Mouse (Mus musculus): ENCODE data around the gene Ajm1. TPM values are rescaled to one million over a fixed set of nuclear protein-coding genes. Genes with fewer than 3 reads are reported as not detected.
A peak's percentile ranks its signal among the peaks of the same experiment; 100 is the strongest.
"Not testable (repeated sequence)": the region's sequence is repeated elsewhere in the genome, so short reads cannot be mapped to it uniquely, and the experiment has no call there.

Gene Ajm1
- polyA plus RNA-seq, 1 experiment from 2014 or later = 0.08 TPM

DNA sequence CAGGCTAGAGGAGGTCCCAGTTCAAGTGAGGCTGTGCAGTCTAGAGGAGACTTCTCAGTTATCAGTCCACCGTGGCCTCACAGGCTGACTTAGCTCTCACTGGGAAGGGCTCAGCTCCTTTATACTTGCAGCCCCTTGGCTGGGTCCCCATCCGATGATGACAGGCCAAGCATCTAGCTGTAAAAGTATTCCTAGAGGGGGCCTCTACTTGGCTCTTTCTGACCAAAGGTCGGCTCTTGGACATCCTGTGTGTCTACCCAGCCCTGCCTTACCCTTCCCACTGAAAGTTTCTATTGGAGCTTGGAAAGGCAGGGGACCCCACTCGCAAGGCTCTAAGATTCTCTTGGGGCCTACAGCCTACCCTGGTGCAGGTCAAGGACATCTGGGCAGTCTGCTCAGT lies 10.3 kb downstream of the Ajm1 start:
- DNase-seq (ENCODE audit: low spot score) = no peak
- H3K4me1 ChIP-seq = peaks cover 31% of the 10 kb centered on the region
- H3K36me3 ChIP-seq = peaks cover 70% of the 10 kb centered on the region
- no peak overlapping the region for H3K4me3 ChIP-seq
- H3K27me3 ChIP-seq (ENCODE audit: low read depth, poor library complexity, severe bottlenecking) = peaks cover 9% of the 10 kb centered on the region
- no peak overlapping the region for H3K27ac ChIP-seq
- H3K9me3 ChIP-seq (replicated peaks) = no peaks in the 10 kb centered on the region
- WGBS = 91% methylated on average over 4 of the region's 4 CpGs

- WGBS = 89% methylated on average over 3 of the region's 3 CpGs
- Histone ChIP-seq H3K4me3 (no peak overlapping the region), H3K27ac (no peak overlapping the region), H3K4me1 (peaks cover 19% of the 10 kb centered on the region), H3K9me3 (replicated peaks) (no peaks in the 10 kb centered on the region), H3K27me3 (ENCODE audit: low read depth, poor library complexity, severe bottlenecking) (no peaks in the 10 kb centered on the region), H3K36me3 (peaks cover 89% of the 10 kb centered on the region)
- no peak for DNase-seq (ENCODE audit: low spot score)
Observed at GRCm38 (mm10) chr2:25569323-25569722, 12.2 kb downstream of the Ajm1 start.

GRCm38 (mm10) chr2:25568473-25569019 lies 13.0 kb downstream of the Ajm1 start:
- no peak overlapping the region for H3K27ac ChIP-seq
- H3K4me3 ChIP-seq = no peak overlapping the region
- no peak for DNase-seq (ENCODE audit: low spot score)
- 93% methylated on average over 6 of the region's 6 CpGs for WGBS
- H3K4me1 ChIP-seq = peaks cover 12% of the 10 kb centered on the region
- no peaks in the 10 kb centered on the region for H3K9me3 ChIP-seq (replicated peaks)
- peaks cover 97% of the 10 kb centered on the region for H3K36me3 ChIP-seq
- no peaks in the 10 kb centered on the region for H3K27me3 ChIP-seq (ENCODE audit: low read depth, poor library complexity, severe bottlenecking)

- WGBS = 88% methylated on average over 6 of the region's 6 CpGs
- Histone ChIP-seq H3K27me3 (ENCODE audit: low read depth, poor library complexity, severe bottlenecking) (no peaks in the 10 kb centered on the region), H3K4me1 (peaks cover 5% of the 10 kb centered on the region; the same call in 1 of the 2 replicates), H3K9me3 (replicated peaks) (no peaks in the 10 kb centered on the region), H3K4me3 (no peak overlapping the region), H3K27ac (no peak overlapping the region), H3K36me3 (peaks cover 100% of the 10 kb centered on the region)
- no peak for DNase-seq (ENCODE audit: low spot score)
Observed at GRCm38 (mm10) chr2:25566558-25566957, 15.0 kb downstream of the Ajm1 start.

GRCm38 (mm10) chr2:25565741-25566140 lies 15.8 kb downstream of the Ajm1 start:
- no peaks in the 10 kb centered on the region for H3K9me3 ChIP-seq (replicated peaks)
- 93% methylated on average over 8 of the region's 8 CpGs for WGBS
- no peaks in the 10 kb centered on the region for H3K27me3 ChIP-seq (ENCODE audit: low read depth, poor library complexity, severe bottlenecking)
- no peak overlapping the region for H3K4me3 ChIP-seq
- DNase-seq (ENCODE audit: low spot score) = no peak
- H3K4me1 ChIP-seq = no peaks in the 10 kb centered on the region; the same call in 1 of the 2 replicates
- peaks cover 100% of the 10 kb centered on the region for H3K36me3 ChIP-seq
- no peak overlapping the region for H3K27ac ChIP-seq

DNA sequence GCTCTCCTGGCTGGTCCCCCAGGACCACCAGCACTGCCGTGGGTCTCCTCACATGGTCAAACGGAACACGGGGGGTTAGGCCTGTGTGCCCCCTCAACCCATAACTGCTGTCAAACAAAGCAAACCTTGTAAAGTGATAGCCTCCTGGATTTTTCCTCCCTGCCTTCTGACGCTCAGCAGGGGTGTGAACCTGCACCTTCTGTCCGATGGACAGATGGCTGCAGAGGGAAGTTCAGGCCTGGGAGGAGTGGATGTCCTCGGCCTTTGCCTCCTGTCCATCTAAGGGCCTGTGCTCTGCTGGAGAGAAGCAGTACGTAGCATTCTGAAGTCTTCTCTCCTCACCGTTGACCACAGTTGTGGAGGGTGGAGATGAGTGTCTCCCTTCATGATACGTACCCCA lies 19.6 kb downstream of the Ajm1 start:
- peaks cover 17% of the 10 kb centered on the region for H3K4me1 ChIP-seq
- no peaks in the 10 kb centered on the region for H3K27me3 ChIP-seq (ENCODE audit: low read depth, poor library complexity, severe bottlenecking)
- H3K9me3 ChIP-seq (replicated peaks) = no peaks in the 10 kb centered on the region
- DNase-seq (ENCODE audit: low spot score) = no peak
- peaks cover 77% of the 10 kb centered on the region for H3K36me3 ChIP-seq
- no peak overlapping the region for H3K27ac ChIP-seq
- no peak overlapping the region for H3K4me3 ChIP-seq
- WGBS = 78% methylated on average over 9 of the region's 9 CpGs

DNA sequence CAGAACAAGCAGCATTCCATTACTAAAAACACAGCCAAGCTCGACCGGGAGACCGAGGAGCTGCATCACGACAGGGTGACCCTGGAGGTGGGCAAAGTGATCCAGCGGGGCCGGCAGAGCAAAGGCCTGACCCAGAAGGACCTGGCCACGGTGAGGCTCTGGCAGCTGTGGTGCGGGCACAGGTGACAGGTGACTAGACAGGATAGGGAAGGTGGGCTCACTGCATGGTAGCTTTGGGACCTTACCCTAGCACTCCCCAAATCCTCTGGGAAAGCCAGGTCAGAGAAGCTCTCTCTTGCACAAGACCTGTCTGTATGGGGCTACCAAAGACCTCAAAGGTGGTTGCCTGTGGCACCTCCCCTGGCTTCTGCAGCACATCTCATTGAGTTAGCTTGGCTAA lies 21.0 kb downstream of the Ajm1 start:
- no peak for DNase-seq (ENCODE audit: low spot score)
- Histone ChIP-seq H3K4me1 (peaks cover 19% of the 10 kb centered on the region), H3K9me3 (replicated peaks) (no peaks in the 10 kb centered on the region), H3K36me3 (peaks cover 63% of the 10 kb centered on the region), H3K27me3 (ENCODE audit: low read depth, poor library complexity, severe bottlenecking) (no peaks in the 10 kb centered on the region), H3K4me3 (no peak overlapping the region), H3K27ac (no peak overlapping the region)
- WGBS = 94% methylated on average over 8 of the region's 8 CpGs

DNA sequence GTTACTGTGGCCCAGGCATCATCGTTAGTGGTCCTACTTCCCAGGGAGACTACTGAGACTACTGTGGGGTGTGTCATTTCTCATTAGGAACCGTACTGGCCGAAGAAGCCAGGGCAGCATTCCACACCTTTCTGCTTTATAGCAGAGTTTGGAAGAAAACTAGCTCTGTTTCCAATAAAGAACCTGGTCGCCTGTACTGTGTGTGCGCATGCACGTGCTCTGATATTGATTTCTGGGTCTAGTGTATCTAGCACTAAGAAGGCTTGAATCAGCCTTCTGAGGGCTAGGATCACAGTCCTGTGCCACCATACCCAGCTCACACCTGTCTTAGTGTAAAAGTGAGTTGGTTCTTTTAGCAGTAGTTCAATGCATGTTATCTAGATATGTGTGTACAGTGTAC lies 22.8 kb downstream of the Ajm1 start:
- no peak for DNase-seq (ENCODE audit: low spot score)
- H3K27me3 ChIP-seq (ENCODE audit: low read depth, poor library complexity, severe bottlenecking) = no peaks in the 10 kb centered on the region
- WGBS = 78% methylated on average over 6 of the region's 6 CpGs
- H3K4me1 ChIP-seq = peaks cover 19% of the 10 kb centered on the region
- H3K36me3 ChIP-seq = peaks cover 45% of the 10 kb centered on the region
- H3K9me3 ChIP-seq (replicated peaks) = no peaks in the 10 kb centered on the region
- no peak overlapping the region for H3K27ac ChIP-seq
- peak overlapping the region; percentile 78 for H3K4me3 ChIP-seq

- peaks cover 37% of the 10 kb centered on the region for H3K36me3 ChIP-seq
- H3K4me3 ChIP-seq = peak overlapping the region; percentile 78
- peaks cover 19% of the 10 kb centered on the region for H3K4me1 ChIP-seq
- peak overlapping the region; percentile 92 for H3K27ac ChIP-seq
- WGBS = under 1% methylated on average over 24 of the region's 24 CpGs
- H3K9me3 ChIP-seq (replicated peaks) = no peaks in the 10 kb centered on the region
- no peak for DNase-seq (ENCODE audit: low spot score)
- H3K27me3 ChIP-seq (ENCODE audit: low read depth, poor library complexity, severe bottlenecking) = no peaks in the 10 kb centered on the region
Observed at GRCm38 (mm10) chr2:25557964-25558360, 23.6 kb downstream of the Ajm1 start.

DNA sequence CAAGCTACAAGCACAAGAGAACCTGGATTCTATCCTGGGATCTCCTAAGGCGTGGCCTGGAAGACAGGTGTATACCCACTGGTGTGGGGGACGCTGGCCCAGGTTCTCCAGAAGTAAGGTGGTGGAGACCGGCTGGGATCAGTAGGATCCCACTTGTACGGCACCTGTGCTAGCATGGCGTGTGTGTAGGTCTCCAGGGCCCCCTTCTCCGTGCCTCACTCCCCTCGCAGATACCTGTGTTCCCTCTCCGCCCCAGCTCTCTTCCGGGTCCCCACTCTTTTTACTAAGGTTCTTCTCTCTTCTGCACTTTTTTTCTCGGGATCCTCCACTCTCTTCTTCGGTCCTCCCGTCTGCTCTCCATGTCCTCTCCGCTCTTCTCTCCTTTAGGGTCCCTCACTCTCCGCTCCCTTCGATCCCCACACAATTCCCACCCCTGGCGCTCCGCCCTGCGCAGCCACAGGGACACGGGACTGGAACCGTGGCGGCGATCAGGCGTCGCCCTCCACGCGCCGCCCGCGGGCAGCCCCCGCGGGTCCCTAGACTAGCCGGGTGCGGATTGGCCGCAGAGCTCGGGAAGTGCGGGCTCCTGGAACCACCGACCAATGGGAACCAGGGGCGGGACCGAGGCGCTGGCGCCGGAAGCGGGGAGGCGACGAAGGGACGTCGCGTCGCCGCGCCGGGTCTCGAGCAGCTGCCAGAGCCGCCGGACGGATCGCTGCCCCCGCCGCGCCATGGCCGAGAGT lies 24.2 kb downstream of the Ajm1 start, which contains the start of gene Edf1:
Edf1 (plus strand) TSS at position 627 of the 743 bp plus-strand sequence.
- peaks cover 19% of the 10 kb centered on the region for H3K4me1 ChIP-seq
- H3K4me3 ChIP-seq = peak within 1 kb of the TSS; percentile 78
- WGBS = under 1% methylated on average over 61 of the region's 61 CpGs
- H3K27ac ChIP-seq = peak within 1 kb of the TSS; percentile 92
- no peaks in the 10 kb centered on the region for H3K9me3 ChIP-seq (replicated peaks)
- H3K36me3 ChIP-seq = peaks cover 31% of the 10 kb centered on the region
- DNase-seq (ENCODE audit: low spot score) = peak; percentile 95
- H3K27me3 ChIP-seq (ENCODE audit: low read depth, poor library complexity, severe bottlenecking) = no peaks in the 10 kb centered on the region

GRCm38 (mm10) chr2:25556296-25556695 lies 25.3 kb downstream of the Ajm1 start:
- H3K4me3 ChIP-seq = no peak overlapping the region
- DNase-seq (ENCODE audit: low spot score) = no peak
- peaks cover 20% of the 10 kb centered on the region for H3K36me3 ChIP-seq
- no peak overlapping the region for H3K27ac ChIP-seq
- no peaks in the 10 kb centered on the region for H3K27me3 ChIP-seq (ENCODE audit: low read depth, poor library complexity, severe bottlenecking)
- H3K4me1 ChIP-seq = peaks cover 19% of the 10 kb centered on the region
- 72% methylated on average over 1 of the region's 1 CpGs for WGBS
- H3K9me3 ChIP-seq (replicated peaks) = no peaks in the 10 kb centered on the region

GRCm38 (mm10) chr2:25555479-25555878 lies 26.1 kb downstream of the Ajm1 start:
- not testable (repeated sequence) for DNase-seq (ENCODE audit: low spot score); H3K4me3 ChIP-seq; H3K27ac ChIP-seq; H3K27me3 ChIP-seq (ENCODE audit: low read depth, poor library complexity, severe bottlenecking); H3K9me3 ChIP-seq (replicated peaks)
- Histone ChIP-seq H3K4me1 (peaks cover 19% of the 10 kb centered on the region), H3K36me3 (peaks cover 12% of the 10 kb centered on the region)
- WGBS = 56% methylated on average over 2 of the region's 2 CpGs

- not testable (repeated sequence) for H3K27me3 ChIP-seq (ENCODE audit: low read depth, poor library complexity, severe bottlenecking); H3K27ac ChIP-seq; DNase-seq (ENCODE audit: low spot score); H3K9me3 ChIP-seq (replicated peaks); H3K4me3 ChIP-seq; H3K36me3 ChIP-seq
- peaks cover 11% of the 10 kb centered on the region for H3K4me1 ChIP-seq
- 90% methylated on average over 4 of the region's 4 CpGs for WGBS
Observed at GRCm38 (mm10) chr2:25553171-25553786, 28.3 kb downstream of the Ajm1 start.

All from limb, embryonic 10.5 days (tissue).